Mouse (Mus musculus) midbrain, embryonic 14.5 days (tissue): ENCODE results near the gene Itgb7. TPM values are rescaled to one million over a fixed set of nuclear protein-coding genes. Genes with fewer than 3 reads are reported as not detected.

Experiments used
- ATAC-seq: fragments of 200-750 bp; cut with Nextera tagmentation; 2 replicates; pipeline ENCODE4 v1.8.0; 2017; ENCODE audit warnings: moderate number of reproducible peaks, moderate library complexity; ENCODE audit not compliant: low FRiP score, low TSS enrichment
- DNase-seq: peaks from one replicate; pipeline ENCODE4 v3.0.0-alpha.2; 2015
- H3K27ac ChIP-seq: fragments of 300-500 bp; sonication (generic); replicated peaks from 2 replicates; pipeline ENCODE4 v1.5.1; 2014; ENCODE audit warnings: mild to moderate bottlenecking, low read depth, low read length, moderate library complexity
- H3K27me3 ChIP-seq: fragments of 300-500 bp; sonication (generic); 2 replicates; pipeline ENCODE4 v1.6.1; 2014; ENCODE audit warnings: low read length, control low read depth, mixed read lengths; ENCODE audit not compliant: control insufficient read depth, insufficient read depth
- H3K36me3 ChIP-seq: fragments of 300-500 bp; sonication (generic); 2 replicates; pipeline ENCODE4 v1.6.1; 2014; ENCODE audit warnings: low read length, control low read depth; ENCODE audit not compliant: control insufficient read depth, insufficient read depth
- H3K4me1 ChIP-seq: fragments of 300-500 bp; sonication (generic); 2 replicates; pipeline ENCODE4 v1.6.1; 2014; ENCODE audit warnings: mild to moderate bottlenecking, antibody characterized with exemption, low read length, control low read depth; ENCODE audit not compliant: control insufficient read depth, insufficient read depth
- H3K4me2 ChIP-seq: fragments of 300-500 bp; sonication (generic); 2 replicates; pipeline ENCODE4 v1.6.1; 2014; ENCODE audit warnings: mild to moderate bottlenecking, low read length, moderate library complexity
- H3K4me3 ChIP-seq: fragments of 300-500 bp; sonication (generic); replicated peaks from 2 replicates; pipeline ENCODE4 v1.5.1; 2014; ENCODE audit warnings: low read depth, low read length
- H3K9ac ChIP-seq: fragments of 300-500 bp; sonication (generic); replicated peaks from 2 replicates; pipeline ENCODE4 v1.6.1; 2014; ENCODE audit warnings: mild to moderate bottlenecking, low read length, moderate library complexity
- H3K9me3 ChIP-seq: fragments of 300-500 bp; sonication (generic); 2 replicates; pipeline ENCODE4 v1.6.1; 2016; ENCODE audit warnings: low read length, control low read depth, mixed read lengths; ENCODE audit not compliant: control insufficient read depth
- WGBS: fragments of 180-500 bp; shearing (Covaris S2); extraction: QIAGEN DNeasy Blood & Tissue Kit; methylation state at CpG from one replicate; pipeline ENCODE4 v1.1.7; 2014; 5-methylcytosine and 5-hydroxymethylcytosine counted together
- polyA plus RNA-seq: library from polyadenylated mRNA; unstranded; fragments of >200 nt; fragmentation: Nextera tagmentation; extraction: Ambion mirVana; gene quantifications from 2 replicates; pipeline ENCODE4 v1.2.1, GENCODE M21; 2014

Gene Itgb7
- polyA plus RNA-seq, 1 experiment from 2014 or later = 0.78 TPM

- H3K9me3 ChIP-seq = no peaks in the 10 kb centered on the region
- H3K9ac ChIP-seq = no peak overlapping the region
- H3K36me3 ChIP-seq = no peaks in the 10 kb centered on the region
- no peaks in the 10 kb centered on the region for H3K4me1 ChIP-seq
- DNase-seq (no peak), ATAC-seq (no peak)
- no peak overlapping the region for H3K4me3 ChIP-seq
- no peak overlapping the region for H3K4me2 ChIP-seq
- no peak overlapping the region for H3K27ac ChIP-seq
- 76% methylated on average over 6 of the region's 6 CpGs for whole genome bisulfite sequencing
- no peaks in the 10 kb centered on the region for H3K27me3 ChIP-seq
Observed at GRCm38 (mm10) chr15:102167620-102168021, 64.1 kb downstream of the Itgb7 start.

Other genes with a start within 250 kb of the Itgb7 start
- 0.15 and 0.59 TPM in 2 replicates for gene Krt8, start 227.5 kb downstream of the Itgb7 start, polyA plus RNA-seq
- gene Krt18, start 203.8 kb downstream of the Itgb7 start, polyA plus RNA-seq = 0.35 and 1.3 TPM in 2 replicates
- 76.7 and 98.8 TPM in 2 replicates for gene Eif4b, start 158.2 kb downstream of the Itgb7 start, polyA plus RNA-seq
- 3.6 and 8.9 TPM in 2 replicates for gene Tns2, start 131.5 kb downstream of the Itgb7 start, polyA plus RNA-seq
- 40.2 and 52.5 TPM in 2 replicates for gene Spryd3, start 95.7 kb downstream of the Itgb7 start, polyA plus RNA-seq
- 1.3 and 1.6 TPM in 2 replicates for gene Igfbp6, start 87.6 kb downstream of the Itgb7 start, polyA plus RNA-seq
- gene Soat2, start 81.4 kb downstream of the Itgb7 start, polyA plus RNA-seq = not detected in 2 replicates
- 43.5 and 57.7 TPM in 2 replicates for gene Zfp740, start 28.7 kb downstream of the Itgb7 start, polyA plus RNA-seq
- 25.9 and 28.1 TPM in 2 replicates for gene Csad, start 27.2 kb downstream of the Itgb7 start, polyA plus RNA-seq
- gene Rarg, start 25.6 kb upstream of the Itgb7 start, polyA plus RNA-seq = 2.3 and 3.6 TPM in 2 replicates
- gene Gm9918, start 38.6 kb upstream of the Itgb7 start, polyA plus RNA-seq = 0.09 TPM in 1 of 2 replicates, not detected in the other
- 51.9 and 53.3 TPM in 2 replicates for gene Mfsd5, start 47.5 kb upstream of the Itgb7 start, polyA plus RNA-seq
- gene Espl1, start 64.3 kb upstream of the Itgb7 start, polyA plus RNA-seq = 4.9 and 9.1 TPM in 2 replicates
- gene Pfdn5, start 94.2 kb upstream of the Itgb7 start, polyA plus RNA-seq = 562 and 649 TPM in 2 replicates
- 80.4 and 89.0 TPM in 2 replicates for gene Myg1, start 99.8 kb upstream of the Itgb7 start, polyA plus RNA-seq
- 27.6 and 30.6 TPM in 2 replicates for gene Aaas, start 118.8 kb upstream of the Itgb7 start, polyA plus RNA-seq
- gene Sp7, start 135.2 kb upstream of the Itgb7 start, polyA plus RNA-seq = 0.21 TPM in 1 of 2 replicates, not detected in the other
- gene Sp1, start 174.2 kb upstream of the Itgb7 start, polyA plus RNA-seq = 6.0 and 7.4 TPM in 2 replicates
- gene Amhr2, start 213.4 kb upstream of the Itgb7 start, polyA plus RNA-seq = 0.18 and 0.39 TPM in 2 replicates
- 127 and 133 TPM in 2 replicates for gene Prr13, start 227.1 kb upstream of the Itgb7 start, polyA plus RNA-seq
- 187 TPM in 2 replicates for gene Pcbp2, start 238.6 kb upstream of the Itgb7 start, polyA plus RNA-seq